Mouse (Mus musculus) frontal cortex, adult 2 months (tissue): ENCODE measurements around the gene Gpr152. TPM values are rescaled to one million over a fixed set of nuclear protein-coding genes. Genes with fewer than 3 reads are reported as not detected.
"Not testable (repeated sequence)": the region's sequence is repeated elsewhere in the genome, so short reads cannot be mapped to it uniquely, and the experiment has no call there.

Source experiments
- DNase-seq, 2 experiments: peaks; one replicate each; pipeline ENCODE4 v3.0.0; 2022; ENCODE audit warnings: low spot score in 1 of 2; ENCODE audit errors: extremely low spot score in 1 of 2
- polyA plus RNA-seq: library from polyadenylated mRNA; depleted of rRNA; stranded (reverse); fragments of >200 nt; gene quantifications from 2 replicates; pipeline ENCODE4 v1.2.3, GENCODE M21; 2012

Gpr152 gene
- polyA plus RNA-seq, 1 experiment, result 0.06 TPM

DNA sequence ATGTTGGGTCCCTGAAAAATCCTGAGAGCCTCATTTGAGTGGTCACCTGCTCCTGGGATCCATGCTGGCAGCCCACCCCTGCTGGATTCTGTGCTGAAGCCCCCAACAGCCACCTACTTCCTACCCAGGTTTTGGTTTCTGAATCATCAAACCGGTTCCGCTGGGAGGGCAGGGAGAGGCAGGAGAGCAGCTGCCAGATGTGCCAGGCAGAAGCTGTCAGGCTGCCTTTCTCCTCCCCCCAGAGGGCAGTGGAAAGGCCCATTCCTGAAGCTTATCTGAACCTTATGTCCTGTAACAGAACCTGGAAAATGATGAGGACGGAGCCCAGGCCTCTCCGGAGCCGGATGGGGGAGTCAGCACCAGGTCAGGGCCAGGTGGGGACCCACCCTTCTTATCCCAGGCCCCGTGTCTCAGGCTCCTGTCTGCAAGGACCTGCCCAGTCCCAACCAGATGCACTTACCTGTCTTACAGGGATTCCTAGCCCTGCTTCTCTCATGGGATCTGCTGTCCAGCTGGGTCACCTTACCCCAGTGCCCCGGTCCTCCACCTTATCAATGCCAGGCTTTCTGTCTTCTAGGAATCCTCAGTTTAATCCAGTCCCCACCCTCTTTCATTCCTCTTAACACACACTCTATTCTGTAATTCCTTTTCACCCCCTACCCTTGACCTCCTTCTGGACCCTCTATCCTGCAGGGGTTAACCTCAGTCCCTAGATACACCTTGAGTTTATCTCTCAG, 12.7 kb upstream of the Gpr152 start:
- DNase-seq, result no peak

- no peak for DNase-seq
Measured at GRCm38 (mm10) chr19:4129462-4129861, 10.1 kb upstream of the Gpr152 start.

DNA sequence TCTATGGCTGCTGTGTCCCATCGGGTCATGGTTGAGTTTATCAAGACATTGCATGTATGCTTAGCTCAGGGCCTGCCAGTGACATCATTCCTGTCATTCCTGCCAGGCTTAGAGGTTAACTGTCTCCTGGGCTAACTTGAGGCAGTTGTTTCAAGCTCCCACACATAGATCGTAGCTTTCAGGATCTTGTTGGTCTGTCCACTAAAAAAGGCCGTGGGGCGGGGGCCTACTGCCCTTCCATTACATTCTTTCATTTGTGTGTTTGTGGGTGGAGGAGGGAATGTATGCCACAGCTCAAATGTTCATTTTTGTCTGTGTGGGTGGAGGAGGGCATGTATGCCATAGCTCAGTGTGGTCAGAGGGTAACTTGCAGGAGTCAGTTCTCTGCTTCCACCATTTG, 9.5 kb upstream of the Gpr152 start:
- no peak for DNase-seq

DNA sequence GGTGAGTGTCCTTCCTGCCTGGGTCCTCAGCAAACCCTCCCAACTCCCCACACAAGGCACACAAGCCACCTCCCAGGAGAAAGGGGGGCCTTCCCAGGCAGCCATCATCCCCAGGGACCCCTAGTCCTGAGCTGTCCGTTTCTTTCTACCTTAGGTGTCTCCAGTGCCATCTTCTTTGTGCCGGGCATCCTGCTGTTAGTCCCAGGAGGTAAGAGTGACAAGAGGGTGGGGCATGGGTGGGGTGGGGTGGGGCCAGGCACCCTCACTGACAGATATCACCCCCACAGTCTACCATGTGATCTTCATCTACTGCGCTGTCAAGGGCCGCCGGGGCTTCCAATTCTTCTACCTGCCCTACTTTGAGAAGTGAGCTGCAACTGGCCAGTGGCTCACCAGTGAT, 8.5 kb upstream of the Gpr152 start:
- no peak for DNase-seq

DNA sequence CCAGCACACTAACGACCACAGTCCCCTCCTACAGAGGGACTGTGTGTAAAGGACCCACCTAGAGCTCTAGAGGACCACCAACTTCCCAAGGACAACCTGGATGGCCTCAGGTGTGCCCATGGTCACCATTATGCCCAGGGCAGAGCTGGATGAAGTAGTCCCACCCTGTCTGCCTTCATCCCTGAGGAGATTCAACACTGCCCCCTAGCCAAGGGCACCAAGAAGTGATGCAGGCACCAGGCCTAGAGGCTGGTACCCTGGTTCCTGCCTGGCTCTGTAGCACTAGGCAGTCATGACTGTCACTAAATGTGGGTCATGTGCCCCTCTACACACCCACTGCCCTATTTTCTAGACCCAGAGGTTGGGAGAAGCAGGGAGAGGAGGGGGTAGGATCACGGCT, 7.8 kb upstream of the Gpr152 start:
- DNase-seq, result no peak

- DNase-seq, result no peak
Measured at GRCm38 (mm10) chr19:4134354-4134753, 5.2 kb upstream of the Gpr152 start.

GRCm38 (mm10) chr19:4135229-4135962, 4.2 kb upstream of the Gpr152 start:
- not testable (repeated sequence) for DNase-seq

GRCm38 (mm10) chr19:4135963-4136345, 3.6 kb upstream of the Gpr152 start:
- not testable (repeated sequence) for DNase-seq

DNA sequence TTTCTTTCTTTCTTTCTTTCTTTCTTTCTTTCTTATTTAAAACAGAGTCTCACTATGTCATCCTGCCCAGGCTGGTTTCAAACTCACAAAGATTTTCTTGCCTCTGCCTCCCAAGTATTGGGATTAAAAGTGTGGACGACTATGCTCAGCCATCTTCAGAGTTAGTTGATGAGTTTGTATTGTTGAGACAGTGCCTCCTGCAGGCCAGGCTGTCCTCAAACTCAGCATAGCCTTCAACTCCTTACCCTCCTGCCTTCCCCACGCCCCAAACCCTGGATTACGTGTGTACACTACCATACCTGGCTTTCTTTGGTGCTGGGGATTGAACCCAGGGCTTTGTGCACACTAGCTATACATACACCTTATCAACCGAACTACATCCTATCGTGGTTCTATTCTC, 3.1 kb upstream of the Gpr152 start:
- DNase-seq, result no peak

DNA sequence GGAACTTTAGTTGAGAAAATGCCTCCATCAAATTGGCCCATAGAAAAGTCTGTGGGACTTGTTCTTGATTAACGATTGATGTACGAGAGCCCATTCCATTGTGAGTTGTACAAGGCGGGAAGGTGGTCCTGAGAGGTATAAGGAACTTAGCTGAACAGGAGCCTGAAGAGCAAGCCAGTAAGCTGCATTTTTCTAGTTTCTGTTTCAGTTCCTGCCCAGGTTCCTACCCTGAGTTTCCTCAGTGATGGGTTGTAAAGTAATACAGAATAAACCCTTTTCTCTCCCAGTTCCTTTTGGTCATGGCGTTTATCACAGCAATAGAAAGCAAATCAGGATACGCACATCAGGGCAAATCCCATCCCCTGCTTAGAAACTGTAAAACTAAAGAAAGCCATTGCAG, 1.7 kb upstream of the Gpr152 start:
- DNase-seq, result no peak

DNA sequence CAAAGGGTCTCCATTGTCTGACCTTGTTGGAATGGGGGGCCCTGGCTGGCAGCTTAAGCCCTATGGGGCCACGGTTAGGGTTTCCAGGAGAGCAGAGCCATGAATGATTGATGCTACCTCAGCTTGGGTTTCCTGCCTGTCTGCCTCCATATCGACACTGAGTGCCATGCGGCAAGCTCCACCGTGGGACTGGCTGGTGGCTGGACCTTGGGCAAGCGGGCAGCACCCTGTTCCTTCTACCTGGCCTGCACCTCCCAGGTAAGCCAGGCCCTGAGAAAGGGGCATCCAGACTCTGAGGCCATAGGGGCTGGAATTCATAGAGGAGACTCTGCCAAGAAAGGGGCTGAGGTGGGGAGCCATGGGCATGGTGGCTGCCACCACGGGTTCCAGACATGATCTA, 560 bp downstream of the Gpr152 start:
- DNase-seq, result no peak

- DNase-seq, result no peak
Measured at GRCm38 (mm10) chr19:4142416-4143173, 3.0 kb downstream of the Gpr152 start.

DNA sequence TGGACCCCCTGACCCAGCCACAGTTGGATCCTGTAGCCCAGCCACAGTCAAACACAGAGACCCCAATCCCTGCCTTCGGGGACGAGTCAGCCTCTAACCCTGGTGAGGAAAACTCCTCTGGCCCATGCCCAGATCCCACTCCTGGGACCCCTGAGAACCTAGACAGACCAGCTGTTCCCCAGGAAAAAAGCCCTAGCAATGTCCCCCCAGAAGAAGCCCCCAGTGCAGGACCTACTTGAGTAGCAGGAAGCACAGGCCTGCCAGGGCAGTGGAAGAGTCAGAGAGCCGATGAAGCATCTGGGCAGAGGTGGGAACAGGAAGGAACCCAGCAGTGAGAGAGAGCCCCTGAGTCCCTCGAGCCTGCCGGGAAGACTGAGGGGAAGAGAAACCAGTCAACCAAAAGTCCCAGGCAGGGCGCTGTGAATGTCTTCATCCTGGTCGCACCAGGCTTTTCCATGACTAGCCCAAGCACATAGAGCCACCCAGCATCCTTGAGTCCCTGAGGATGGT, 4.2 kb downstream of the Gpr152 start, which contains the start of gene Cabp4:
TSS of gene Cabp4 (minus strand) at position 275 of the 510 bp plus-strand sequence.
- DNase-seq, result no peak

DNA sequence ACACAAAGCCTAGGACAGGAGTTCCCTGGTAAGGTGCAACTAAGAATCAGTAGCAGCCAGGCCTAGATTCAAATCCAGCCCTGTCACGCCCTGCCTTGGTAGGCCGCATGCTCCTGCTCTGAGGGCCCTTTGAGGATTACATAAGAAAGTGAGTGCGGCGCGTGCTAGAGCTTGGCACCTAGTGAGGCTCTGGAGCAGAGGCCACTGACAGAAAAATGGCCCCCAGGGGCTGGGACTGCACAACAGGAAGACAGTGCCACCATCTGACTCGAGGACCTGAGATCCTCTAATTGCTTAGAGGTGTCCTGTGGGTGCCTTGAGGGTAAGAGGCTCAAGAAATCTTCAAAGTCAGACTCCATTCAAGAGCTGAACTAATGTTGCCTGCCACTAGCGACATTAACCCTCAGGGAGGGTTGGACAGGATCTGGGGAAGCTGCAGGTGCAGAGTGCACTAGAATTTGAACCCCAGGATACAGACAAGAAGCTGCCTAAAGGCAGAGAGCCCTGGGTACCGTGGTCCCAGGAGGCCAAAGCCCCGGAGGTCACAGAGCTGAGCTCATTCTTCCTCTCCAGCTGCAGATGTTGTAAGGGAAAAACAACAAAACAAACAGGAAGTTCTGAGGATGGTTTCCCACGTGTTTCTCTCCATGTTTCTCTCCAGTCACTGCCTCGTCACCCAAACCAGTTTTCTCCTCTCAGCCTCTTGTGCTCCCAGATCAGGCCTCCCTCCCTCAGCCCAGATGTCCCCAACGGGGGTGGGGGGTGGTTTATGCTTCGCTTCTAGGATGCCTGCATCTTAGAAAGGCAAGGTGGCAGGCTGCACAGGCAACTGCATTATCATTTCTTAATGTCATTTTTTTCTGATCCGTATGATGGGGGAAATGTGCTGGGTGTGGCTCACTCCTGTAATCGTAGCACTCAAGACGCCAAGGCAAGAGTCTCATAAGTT, 5.2 kb downstream of the Gpr152 start:
- DNase-seq, result no peak

DNA sequence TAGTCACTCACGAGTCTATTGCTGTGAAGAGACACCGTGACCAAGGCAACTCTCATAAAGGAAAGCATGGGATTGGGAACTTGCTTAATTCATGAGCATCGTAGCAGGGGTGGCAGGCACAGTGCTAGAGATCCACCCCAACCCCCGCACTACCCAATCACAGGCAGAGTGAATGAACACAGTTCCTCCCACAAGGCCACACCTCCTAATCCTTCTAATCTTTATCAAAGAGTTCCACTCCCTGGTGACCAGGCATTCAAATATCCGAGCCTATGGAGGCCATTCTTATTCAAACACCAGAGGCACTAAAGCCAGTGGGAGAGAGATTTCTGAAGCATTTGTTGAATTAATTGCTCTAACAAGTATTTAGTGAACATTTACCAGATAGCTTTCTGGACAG, 6.3 kb downstream of the Gpr152 start:
- DNase-seq, result no peak

DNA sequence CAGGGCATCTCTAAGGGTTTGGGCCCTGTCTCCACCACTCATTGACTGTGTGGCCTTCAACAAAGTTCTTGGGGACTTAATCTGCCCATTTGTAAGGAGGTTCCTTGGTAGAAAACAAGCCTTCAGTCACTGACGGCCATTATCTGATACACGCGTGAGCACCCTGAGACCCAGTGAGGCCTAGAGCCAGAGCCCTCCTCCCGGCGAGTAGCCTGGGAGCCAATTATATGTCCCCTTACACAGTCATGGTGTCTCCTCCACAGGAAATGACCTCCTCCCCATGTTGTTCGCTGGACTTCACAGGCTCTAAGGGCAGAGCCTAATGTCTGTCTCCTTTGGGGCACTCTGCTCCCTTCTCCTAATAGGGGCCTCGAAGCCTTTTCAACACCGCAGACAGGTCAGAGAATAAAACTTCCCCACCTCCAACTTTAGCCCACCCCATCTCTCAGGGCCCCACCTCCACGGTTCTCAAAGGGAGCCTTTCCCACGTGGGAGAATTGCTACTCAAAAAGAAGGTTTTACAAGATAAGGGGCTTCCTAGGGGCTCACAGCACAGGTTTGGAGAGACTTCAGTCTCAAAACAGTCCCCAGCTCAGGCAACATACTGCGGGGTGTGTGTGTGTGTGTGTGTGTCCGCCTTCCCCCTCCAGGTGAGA, 6.9 kb downstream of the Gpr152 start:
- DNase-seq, result no peak

- DNase-seq, result no peak
Measured at GRCm38 (mm10) chr19:4147022-4147405, 7.4 kb downstream of the Gpr152 start.

GRCm38 (mm10) chr19:4147782-4148490, 8.3 kb downstream of the Gpr152 start:
- DNase-seq, result no peak

- peak; percentile 88 to 95 for DNase-seq
Measured at GRCm38 (mm10) chr19:4148491-4148806, 8.9 kb downstream of the Gpr152 start, which contains the start of gene Coro1b. Gene Coro1b (plus strand): TSS chr19:4148619.
